Mouse (Mus musculus) cerebellum, postnatal 25 days (tissue): ENCODE measurements around the gene Rufy1.

ENCODE experiments used
- DNase-seq, 2 experiments: peaks; one replicate each; pipeline ENCODE4 v3.0.0; 2021; ENCODE audit warnings: mixed read lengths in 2 of 2

Gene Rufy1

GRCm38 (mm10) chr11:50421934-50422780, 8.8 kb downstream of the Rufy1 start:
- peak; percentile 44 to 70 for DNase-seq

GRCm38 (mm10) chr11:50421461-50421860, 9.5 kb downstream of the Rufy1 start:
- no peak for DNase-seq

- no peak for DNase-seq
These were observed 13.1 kb downstream of the Rufy1 start for GRCm38 (mm10) chr11:50417856-50418255.

GRCm38 (mm10) chr11:50415563-50416241, 15.2 kb downstream of the Rufy1 start:
- DNase-seq: no peak

- no peak for DNase-seq
These were observed 23.7 kb downstream of the Rufy1 start for GRCm38 (mm10) chr11:50407235-50407634.

- DNase-seq: peak; percentile 50 to 75
These were observed 27.4 kb downstream of the Rufy1 start for GRCm38 (mm10) chr11:50403367-50404014.

GRCm38 (mm10) chr11:50402481-50402880, 28.4 kb downstream of the Rufy1 start:
- no peak for DNase-seq

- DNase-seq: no peak
These were observed 32.1 kb downstream of the Rufy1 start for GRCm38 (mm10) chr11:50398803-50399202.

GRCm38 (mm10) chr11:50397316-50397715, 33.6 kb downstream of the Rufy1 start:
- DNase-seq: no peak

- DNase-seq: no peak
These were observed 34.1 kb downstream of the Rufy1 start for GRCm38 (mm10) chr11:50396766-50397307.

GRCm38 (mm10) chr11:50394731-50395130, 36.2 kb downstream of the Rufy1 start:
- no peak for DNase-seq

- no peak for DNase-seq
These were observed 37.6 kb downstream of the Rufy1 start for GRCm38 (mm10) chr11:50393306-50393705.

GRCm38 (mm10) chr11:50391272-50391960, 39.5 kb downstream of the Rufy1 start:
- DNase-seq: no peak

- DNase-seq: no peak
These were observed 41.3 kb downstream of the Rufy1 start for GRCm38 (mm10) chr11:50389616-50390015.

- DNase-seq: no peak
These were observed 41.9 kb downstream of the Rufy1 start for GRCm38 (mm10) chr11:50389011-50389410.

- no peak for DNase-seq
These were observed 42.6 kb downstream of the Rufy1 start for GRCm38 (mm10) chr11:50388217-50388929.

- DNase-seq: no peak
These were observed 43.2 kb downstream of the Rufy1 start for GRCm38 (mm10) chr11:50387697-50388096.

- DNase-seq: no peak
These were observed 43.7 kb downstream of the Rufy1 start for GRCm38 (mm10) chr11:50387167-50387679.

GRCm38 (mm10) chr11:50381311-50381710, 49.6 kb downstream of the Rufy1 start:
- DNase-seq: no peak

- no peak for DNase-seq
These were observed 51.7 kb downstream of the Rufy1 start for GRCm38 (mm10) chr11:50379023-50379752.
